Mouse (Mus musculus): Measurements from ENCODE around the gene Rps6kb2.

DNA sequence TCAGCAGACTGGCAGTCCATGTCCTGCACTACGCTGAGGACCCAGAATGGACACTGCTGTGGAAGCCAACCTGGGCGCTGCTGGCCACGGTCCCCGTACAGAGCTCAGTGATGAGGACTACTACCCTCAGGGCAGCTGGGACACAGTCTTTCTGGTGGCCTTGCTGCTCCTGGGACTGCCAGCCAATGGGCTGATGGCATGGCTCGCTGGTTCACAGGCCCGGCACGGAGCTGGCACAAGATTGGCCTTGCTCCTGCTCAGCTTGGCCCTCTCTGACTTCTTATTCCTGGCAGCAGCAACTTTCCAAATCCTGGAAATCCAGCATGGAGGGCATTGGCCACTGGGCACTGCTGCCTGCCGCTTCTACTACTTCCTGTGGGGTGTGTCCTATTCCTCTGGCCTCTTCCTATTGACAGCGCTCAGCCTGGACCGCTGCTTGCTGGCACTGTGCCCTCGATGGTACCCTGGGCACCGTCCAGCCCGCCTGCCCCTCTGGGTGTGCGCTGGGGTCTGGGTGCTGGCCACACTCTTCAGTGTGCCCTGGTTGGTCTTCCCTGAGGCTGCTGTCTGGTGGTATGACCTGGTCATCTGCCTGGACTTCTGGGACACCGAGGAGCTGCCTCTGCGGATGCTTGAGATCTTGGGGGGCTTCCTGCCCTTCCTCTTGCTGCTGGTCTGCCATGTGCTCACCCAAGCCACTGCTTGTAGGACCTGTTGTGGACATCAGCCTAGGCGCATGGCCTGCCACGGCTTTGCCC, 20.6 kb downstream of the Rps6kb2 start:
- TF ChIP-seq CTCF (IDR thresholded peaks at IDR 0.05; ENCODE audit: borderline replicate concordance, insufficient read depth, low read depth, low read length) = no peak
- no peak for TF ChIP-seq POLR2A (IDR thresholded peaks at IDR 0.05; ENCODE audit: borderline replicate concordance, insufficient read depth, low read length)

Data from cerebellum, adult 2 months (tissue).